Mouse (Mus musculus) cerebellum, postnatal 36 days (tissue): ENCODE results near the gene Narfl.
A peak's percentile ranks its signal among the peaks of the same experiment; 100 is the strongest.

Experiments used
- DNase-seq, 2 experiments: peaks; one replicate each; pipeline ENCODE4 v3.0.0; 2021 to 2022; ENCODE audit warnings: mixed read lengths in 2 of 2

Narfl gene

GRCm38 (mm10) chr17:25831451-25832281 is 58.1 kb downstream of the Narfl start:
- peak; percentile 41 to 48 for DNase-seq

- peak; percentile 98 to 99 for DNase-seq
Observed at GRCm38 (mm10) chr17:25832436-25833290, 59.1 kb downstream of the Narfl start.
